14 mouse cellular contexts compared by ENCODE assay signal in the genomic region with DNA sequence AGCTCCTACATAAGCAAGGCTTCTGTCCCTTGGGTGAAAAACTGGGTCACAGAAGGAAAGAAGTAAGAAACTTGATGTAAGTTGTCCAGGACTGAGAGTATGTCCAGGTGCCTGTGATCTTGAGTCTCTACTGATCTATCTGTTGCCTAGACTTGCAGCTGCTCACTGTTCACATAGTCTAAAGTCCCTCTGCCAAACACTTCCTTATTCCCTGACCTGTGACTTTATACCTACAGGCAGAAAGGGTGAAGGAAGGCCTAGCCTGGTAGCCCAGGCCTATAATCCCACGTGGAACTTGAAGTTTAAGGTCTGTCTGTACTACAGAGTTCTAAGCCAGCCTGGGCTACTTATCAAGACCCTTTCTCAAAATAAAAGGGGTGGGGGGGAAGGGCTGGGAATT.
"Had no signal": no experiment of that assay in that cellular context is flagged by ENCODE, and none has a peak within 500 bp of the region (broad histone marks: within the 10 kb centered on the region; RNA-seq: fewer than 3 reads in every experiment).

No protein-coding gene starts in this region.

- H3K27ac ChIP-seq: gastrocnemius, adult 2 months; heart, embryonic 10.5 days; hindbrain, embryonic 10.5 days; hindbrain, embryonic 12.5 days; hindbrain, embryonic 14.5 days; kidney, embryonic 15.5 days; kidney, postnatal 0 days; left cerebral cortex, adult 2 months; liver, embryonic 15.5 days had no signal

- H3K4me2 ChIP-seq: heart, embryonic 12.5 days; hindbrain, embryonic 12.5 days; hindbrain, embryonic 14.5 days; kidney, embryonic 15.5 days; liver, embryonic 11.5 days; liver, embryonic 13.5 days; liver, embryonic 15.5 days had no signal

- H3K9ac ChIP-seq: heart, embryonic 12.5 days; hindbrain, embryonic 12.5 days; hindbrain, embryonic 14.5 days; kidney, embryonic 15.5 days; liver, embryonic 13.5 days; liver, embryonic 15.5 days had no signal

- H3K9me3 ChIP-seq: heart, embryonic 10.5 days; heart, embryonic 12.5 days; hindbrain, embryonic 10.5 days; hindbrain, embryonic 12.5 days; kidney, embryonic 15.5 days; liver, embryonic 13.5 days; liver, embryonic 15.5 days had no signal

- H3K4me3 ChIP-seq: gastrocnemius, adult 2 months; heart, embryonic 10.5 days; heart, embryonic 12.5 days; hindbrain, embryonic 10.5 days; hindbrain, embryonic 12.5 days; kidney, embryonic 15.5 days; left cerebral cortex, adult 2 months; liver, embryonic 13.5 days; liver, embryonic 15.5 days had no signal

- ATAC-seq: hindbrain, embryonic 16.5 days; inflammation-experienced regulatory T-cells, adult 6 months had no signal

- H3K27me3 ChIP-seq: heart, embryonic 12.5 days; hindbrain, embryonic 12.5 days; kidney, embryonic 15.5 days; liver, embryonic 13.5 days; liver, embryonic 15.5 days had no signal
